Mouse (Mus musculus): ENCODE data around the gene Vangl2.
A peak's percentile ranks its signal among the peaks of the same experiment; 100 is the strongest.

Vangl2 gene

DNA sequence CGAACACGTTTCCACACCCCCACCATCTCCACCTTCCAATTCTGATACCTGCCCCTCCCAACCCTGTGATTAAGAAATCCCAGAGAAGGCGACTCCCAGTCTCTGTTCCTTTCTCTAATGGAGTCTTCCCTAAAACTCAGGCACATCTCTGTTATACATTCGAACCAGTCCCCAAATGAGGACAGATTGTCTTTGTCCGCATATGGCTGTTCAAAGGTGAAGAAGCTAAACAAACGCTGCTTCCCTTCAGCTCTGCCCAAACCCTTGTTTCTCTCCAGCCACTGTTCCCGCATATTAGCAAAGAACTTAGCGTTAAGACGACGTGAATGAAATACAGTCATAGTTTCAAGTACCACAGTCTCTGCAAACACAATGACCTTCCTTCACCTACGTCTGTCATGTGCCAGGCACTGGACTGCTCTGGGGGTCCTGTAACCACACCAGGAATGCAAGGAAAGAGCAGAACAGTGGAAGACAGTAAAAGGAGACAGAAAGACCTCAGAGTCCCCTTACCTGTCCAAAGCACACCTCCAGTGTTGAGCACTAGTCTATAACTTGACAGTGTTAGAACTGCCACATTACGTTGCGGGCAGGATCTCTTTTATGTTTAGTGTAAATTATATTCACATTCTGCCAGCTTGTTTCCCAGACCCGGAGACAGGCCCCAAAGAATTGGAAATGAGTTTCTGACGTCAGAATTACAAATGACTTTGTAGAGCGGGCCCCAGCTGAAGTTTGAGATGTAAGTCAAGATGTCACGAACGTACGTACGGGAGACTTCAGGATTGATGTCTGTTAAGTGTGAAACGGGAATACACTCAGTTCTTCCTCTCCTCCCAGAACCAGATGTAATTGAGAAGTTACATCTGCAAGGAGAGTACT is at the start of gene Vangl2:
TSS of gene Vangl2 (minus strand) at position 51 of the 882 bp plus-strand sequence.
- DNase-seq (ENCODE audit: low spot score in 2 of 2), result no peak

GRCm38 (mm10) chr1:172077981-172078380 is 49.7 kb upstream of the Vangl2 start:
- no peak for DNase-seq (ENCODE audit: low spot score in 2 of 2)

DNA sequence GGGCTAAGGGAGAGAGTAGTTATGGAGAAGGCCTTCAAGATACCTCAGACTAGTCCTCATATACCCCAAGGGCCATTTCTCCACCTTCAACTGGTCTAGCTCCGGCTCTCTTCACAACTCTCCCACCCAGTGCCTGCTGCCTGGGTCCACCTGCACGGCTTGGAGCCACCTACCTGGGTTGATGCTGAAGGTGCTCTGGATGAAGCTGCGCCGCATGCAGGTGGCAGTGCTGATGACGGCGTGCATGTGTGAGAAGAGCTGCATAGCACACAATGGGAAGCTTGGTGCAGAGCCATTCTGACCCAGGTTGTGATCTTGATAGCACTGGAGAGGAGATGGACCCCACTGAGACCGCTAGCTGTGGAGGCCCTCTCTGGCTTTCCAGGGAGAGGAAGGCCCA is 44.4 kb upstream of the Vangl2 start:
- no peak for DNase-seq (ENCODE audit: low spot score in 2 of 2)

GRCm38 (mm10) chr1:172071556-172071955 is 43.3 kb upstream of the Vangl2 start:
- DNase-seq (ENCODE audit: low spot score in 2 of 2), result no peak

- no peak for DNase-seq (ENCODE audit: low spot score in 2 of 2)
These were observed 42.0 kb upstream of the Vangl2 start for GRCm38 (mm10) chr1:172070227-172070626.

DNA sequence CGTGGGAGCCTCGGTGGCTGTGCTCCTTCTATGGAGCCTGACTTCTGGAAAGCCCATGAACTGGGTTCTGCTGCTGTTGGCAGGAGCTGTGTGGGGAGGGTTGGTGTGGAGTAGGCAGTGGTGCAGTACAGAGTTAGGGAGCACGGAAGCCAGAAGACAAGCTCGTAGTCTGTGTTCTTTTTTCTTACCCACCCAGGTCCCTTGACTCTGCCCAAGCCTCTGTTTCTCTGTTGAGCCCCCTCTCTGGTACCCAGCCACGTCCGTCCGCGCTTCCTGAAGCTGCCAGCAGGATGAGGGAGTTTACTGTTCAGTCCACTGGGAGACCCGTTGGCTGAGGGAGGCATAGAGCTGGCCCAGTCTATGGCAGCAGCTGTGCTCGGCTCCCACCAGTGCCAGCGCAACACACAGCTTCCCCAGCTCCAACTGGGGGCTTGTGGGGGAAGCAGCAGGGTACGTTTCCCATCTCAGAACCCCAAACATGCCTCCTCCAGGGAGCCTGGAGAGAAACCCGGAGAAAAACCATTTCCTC is 36.4 kb upstream of the Vangl2 start:
- no peak for DNase-seq (ENCODE audit: low spot score in 2 of 2)

DNA sequence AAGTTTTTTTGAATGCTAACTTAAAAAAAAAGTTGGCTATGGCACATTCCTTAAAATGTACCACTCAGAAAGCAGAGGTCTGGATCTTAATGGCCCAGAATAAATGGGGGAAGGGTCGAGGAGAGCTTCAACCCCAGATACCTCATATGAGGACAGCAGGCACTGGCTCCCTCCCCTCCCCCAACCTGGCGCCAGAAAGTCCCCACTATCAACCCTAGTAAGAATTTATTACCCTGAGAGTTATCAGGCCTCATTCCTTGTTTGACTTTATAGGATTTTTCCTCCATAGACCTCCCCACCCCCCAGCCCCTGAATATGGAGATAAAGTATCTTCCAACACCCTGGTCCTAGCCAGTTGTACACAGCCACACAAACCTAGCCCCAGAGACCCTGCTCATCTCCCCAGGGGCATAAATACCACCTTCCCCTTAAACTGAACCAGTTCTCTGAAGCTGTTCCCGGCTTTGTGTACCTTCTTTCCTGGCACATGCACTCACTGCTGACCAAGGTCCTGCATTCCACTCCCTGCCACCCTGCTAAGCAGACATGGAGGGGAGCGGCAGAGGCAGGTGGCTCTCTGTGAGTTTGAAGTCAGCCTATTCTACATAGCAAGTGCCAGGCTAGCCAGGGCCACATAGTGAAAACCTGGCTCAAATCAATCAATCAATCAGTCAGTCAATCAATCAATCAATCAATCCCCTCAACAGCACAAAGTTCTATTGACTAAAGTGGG is 35.2 kb upstream of the Vangl2 start:
- no peak for DNase-seq (ENCODE audit: low spot score in 2 of 2)

DNA sequence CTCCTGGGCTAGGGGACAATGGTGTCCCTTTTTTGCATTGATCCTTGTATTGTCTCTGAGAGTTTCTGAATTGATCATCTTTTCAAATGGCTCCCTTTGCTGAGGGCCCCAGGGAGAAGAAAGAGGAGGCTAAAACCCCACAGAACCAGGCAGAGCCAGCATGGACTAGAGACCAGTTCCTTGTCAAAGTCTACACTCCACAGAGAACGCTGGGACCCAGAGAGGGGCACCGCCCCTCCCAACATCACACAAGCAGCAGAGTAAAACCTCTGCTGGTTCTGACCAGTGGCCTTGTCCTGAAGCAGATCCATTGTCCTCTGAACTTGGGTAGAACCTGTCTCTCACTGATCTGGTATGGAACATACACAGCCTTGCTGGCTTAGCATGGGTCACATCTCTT is 33.9 kb upstream of the Vangl2 start:
- no peak for DNase-seq (ENCODE audit: low spot score in 2 of 2)

- DNase-seq (ENCODE audit: low spot score in 2 of 2), result no peak
These were observed 33.0 kb upstream of the Vangl2 start for GRCm38 (mm10) chr1:172061217-172061616.

GRCm38 (mm10) chr1:172060659-172061058 is 32.4 kb upstream of the Vangl2 start:
- no peak for DNase-seq (ENCODE audit: low spot score in 2 of 2)

DNA sequence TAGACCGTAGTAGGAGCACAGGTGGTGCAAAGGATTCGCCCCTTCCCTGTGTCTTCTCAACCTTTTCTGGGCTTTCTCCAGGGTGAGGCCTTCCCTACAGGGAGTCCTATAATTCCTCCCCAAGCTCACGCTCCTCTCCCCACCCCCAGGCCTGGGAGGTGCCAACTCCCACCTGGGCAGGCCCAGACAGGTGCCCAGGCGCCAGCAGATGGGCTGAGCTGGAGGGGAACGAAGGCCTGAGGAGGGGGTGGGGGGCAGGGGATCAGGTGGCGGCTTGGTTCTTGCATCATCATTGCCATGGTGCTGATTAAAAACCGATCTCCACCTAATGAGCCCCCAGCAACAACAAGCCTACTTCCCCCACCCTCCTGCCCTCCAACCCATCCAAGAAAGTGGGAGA is 30.6 kb upstream of the Vangl2 start:
- DNase-seq (ENCODE audit: low spot score in 2 of 2), result no peak

GRCm38 (mm10) chr1:172058321-172058720 is 30.1 kb upstream of the Vangl2 start:
- DNase-seq (ENCODE audit: low spot score in 2 of 2), result no peak

DNA sequence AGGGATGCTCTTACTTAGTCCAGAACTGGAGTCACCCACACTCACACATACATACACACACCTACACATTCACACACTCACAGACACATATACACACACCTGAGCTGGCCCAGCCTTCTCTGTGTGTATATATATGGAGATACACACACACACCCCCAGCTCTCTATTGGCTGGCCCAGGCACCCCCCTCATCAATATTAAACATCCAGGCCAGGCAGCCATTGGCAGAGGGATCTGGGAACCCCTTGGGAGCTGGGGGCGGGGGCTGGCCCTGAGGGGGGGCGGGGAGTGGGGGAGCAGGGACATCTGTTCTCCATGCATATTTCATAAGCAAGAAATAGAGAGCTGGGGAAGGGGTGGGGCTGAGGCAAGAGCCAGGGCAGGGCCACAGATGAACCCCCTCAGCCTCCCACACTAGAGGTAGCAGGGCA is 29.3 kb upstream of the Vangl2 start, which contains the start of gene Nhlh1:
TSS of gene Nhlh1 (minus strand) at position 83 of the 431 bp plus-strand sequence.
- no peak for DNase-seq (ENCODE audit: low spot score in 2 of 2)

- no peak for DNase-seq (ENCODE audit: low spot score in 2 of 2)
These were observed 28.0 kb upstream of the Vangl2 start for GRCm38 (mm10) chr1:172056251-172056650.

DNA sequence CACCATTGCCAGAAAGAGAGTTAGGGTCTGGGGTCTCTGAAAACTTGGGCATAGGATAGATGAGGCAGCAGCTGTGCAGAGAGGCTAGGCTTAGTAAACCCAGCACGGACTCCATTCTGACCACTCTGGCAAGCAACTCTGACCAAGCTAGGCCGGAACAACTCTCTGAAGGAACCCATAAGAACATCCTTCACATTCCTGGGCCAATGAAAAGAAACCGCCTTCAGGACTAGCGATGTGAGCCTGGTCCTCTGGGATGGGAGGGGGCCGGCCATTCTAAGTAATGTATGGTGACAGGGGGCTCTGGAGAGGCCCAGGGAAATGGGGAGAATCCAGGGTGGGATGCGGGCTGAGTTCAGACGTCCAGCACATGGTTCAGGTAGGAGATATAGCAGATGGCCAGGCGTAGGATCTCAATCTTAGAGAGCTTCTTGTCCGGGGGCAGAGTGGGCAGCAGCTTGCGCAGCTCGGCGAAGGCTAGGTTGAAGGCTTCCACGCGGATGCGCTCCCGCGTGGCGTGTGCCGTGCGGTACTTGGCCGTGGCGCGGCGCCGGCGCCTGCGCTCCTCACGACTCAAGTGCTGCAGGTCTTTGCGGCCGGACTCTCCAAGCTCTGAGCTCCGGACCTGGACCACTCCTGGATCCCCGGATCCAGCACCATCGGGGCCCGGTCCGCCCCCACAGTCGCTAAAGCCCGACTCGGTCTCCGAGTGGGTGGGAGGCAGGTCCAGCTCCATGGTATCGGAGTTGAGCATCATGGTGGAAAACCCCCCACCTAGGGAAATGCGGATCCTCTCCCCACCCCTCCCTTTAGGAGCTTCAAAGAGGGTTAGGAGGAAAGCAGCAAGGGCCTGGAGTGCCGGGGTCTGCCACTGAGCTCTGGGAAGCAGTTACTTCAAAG is 25.5 kb upstream of the Vangl2 start:
- DNase-seq (ENCODE audit: low spot score in 2 of 2), result no peak

DNA sequence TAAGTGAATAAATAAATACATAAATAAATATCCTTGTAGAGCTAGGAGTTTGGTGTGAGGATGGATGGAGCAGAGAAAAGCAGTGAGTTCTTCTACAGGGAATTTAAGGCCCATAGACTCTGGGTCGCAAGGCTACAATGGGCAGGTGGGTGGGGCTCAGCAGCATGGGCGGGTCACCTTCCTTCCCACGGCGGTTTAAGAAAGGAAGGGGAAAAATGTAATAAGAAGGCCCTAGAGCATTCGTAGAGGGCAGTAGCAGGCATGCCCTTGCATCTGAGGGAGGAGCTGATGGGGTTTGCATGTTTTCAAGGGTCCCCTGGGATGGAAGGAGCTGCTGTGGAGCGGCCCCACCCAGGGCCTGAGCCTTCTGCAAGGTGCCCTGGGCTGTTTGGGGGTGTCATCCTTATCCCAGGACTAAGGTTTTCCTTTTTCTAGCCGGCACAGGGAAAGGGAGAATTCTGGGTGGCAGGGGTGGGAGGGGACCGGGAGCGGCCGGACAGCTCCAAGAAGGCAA is 24.6 kb upstream of the Vangl2 start:
- DNase-seq (ENCODE audit: low spot score in 2 of 2), result no peak

- no peak for DNase-seq (ENCODE audit: low spot score in 2 of 2)
These were observed 21.0 kb upstream of the Vangl2 start for GRCm38 (mm10) chr1:172049131-172049782.

- DNase-seq (ENCODE audit: low spot score in 2 of 2), result no peak
These were observed 20.0 kb upstream of the Vangl2 start for GRCm38 (mm10) chr1:172048241-172048734.

DNA sequence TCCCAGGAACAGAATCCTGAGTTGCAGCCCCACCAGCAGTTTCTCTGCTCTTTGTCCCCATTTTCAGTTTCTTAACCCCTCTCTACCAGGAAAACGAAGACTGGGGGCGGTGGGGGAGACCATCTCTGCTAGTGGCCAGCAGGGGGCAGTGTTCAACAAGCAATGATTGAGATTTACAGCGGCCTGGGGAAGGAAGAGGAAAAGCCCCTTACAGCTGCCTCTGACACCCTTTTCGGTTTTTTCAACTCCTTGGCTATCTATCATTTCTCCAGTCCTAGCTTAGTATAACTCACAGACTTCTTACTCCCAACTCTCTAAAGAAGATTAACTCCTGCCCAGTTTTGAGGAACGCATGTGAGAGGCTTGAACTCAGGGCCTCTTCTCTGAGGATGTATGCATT is 18.7 kb upstream of the Vangl2 start:
- DNase-seq (ENCODE audit: low spot score in 2 of 2), result peak; percentile 54 to 85

GRCm38 (mm10) chr1:172046410-172046809 is 18.2 kb upstream of the Vangl2 start:
- DNase-seq (ENCODE audit: low spot score in 2 of 2), result no peak

GRCm38 (mm10) chr1:172029914-172030313 is 1.7 kb upstream of the Vangl2 start:
- no peak for DNase-seq (ENCODE audit: low spot score in 2 of 2)
